Mouse (Mus musculus) kidney, postnatal 0 days (tissue): ENCODE measurements around the gene Slc30a3. TPM values are rescaled to one million over a fixed set of nuclear protein-coding genes. Genes with fewer than 3 reads are reported as not detected.
"Not testable (repeated sequence)": the region's sequence is repeated elsewhere in the genome, so short reads cannot be mapped to it uniquely, and the experiment has no call there.

Experiments
- ATAC-seq: fragments of 200-750 bp; cut with Nextera tagmentation; replicated peaks from 2 replicates; pipeline ENCODE4 v1.8.0; 2017; ENCODE audit warnings: low read depth, moderate number of reproducible peaks, moderate TSS enrichment, moderate library complexity; ENCODE audit not compliant: low FRiP score
- DNase-seq: peaks from one replicate; pipeline ENCODE4 v3.0.0-alpha.2; 2016; ENCODE audit warnings: low spot score
- H3K27ac ChIP-seq: fragments of 300-500 bp; sonication (generic); 2 replicates; pipeline ENCODE4 v1.5.1; 2014; ENCODE audit warnings: mild to moderate bottlenecking
- H3K27me3 ChIP-seq: fragments of 300-500 bp; sonication (generic); 2 replicates; pipeline ENCODE4 v1.6.1; 2014; ENCODE audit warnings: low read length, mixed read lengths; ENCODE audit not compliant: insufficient read depth
- H3K36me3 ChIP-seq: fragments of 300-500 bp; sonication (generic); 2 replicates; pipeline ENCODE4 v1.6.1; 2014; ENCODE audit warnings: low read length, mixed read lengths; ENCODE audit not compliant: insufficient read depth
- H3K4me1 ChIP-seq: fragments of 300-500 bp; sonication (generic); replicated peaks from 2 replicates; pipeline ENCODE4 v1.6.1; 2014; ENCODE audit warnings: antibody characterized with exemption, low read length, mixed read lengths; ENCODE audit not compliant: insufficient read depth
- H3K4me2 ChIP-seq: fragments of 300-500 bp; sonication (generic); 2 replicates; pipeline ENCODE4 v1.6.1; 2014; ENCODE audit warnings: mild to moderate bottlenecking, low read length, moderate library complexity, mixed read lengths
- H3K4me3 ChIP-seq: fragments of 300-500 bp; sonication (generic); replicated peaks from 2 replicates; pipeline ENCODE4 v1.5.1; 2014; ENCODE audit warnings: low read depth, low read length
- H3K9ac ChIP-seq: fragments of 300-500 bp; sonication (generic); 2 replicates; pipeline ENCODE4 v1.6.1; 2014; ENCODE audit warnings: low read depth, low read length
- H3K9me3 ChIP-seq: fragments of 300-500 bp; sonication (generic); replicated peaks from 2 replicates; pipeline ENCODE4 v1.6.1; 2016; ENCODE audit warnings: low read length, inconsistent platforms, mixed read lengths
- CTCF ChIP-seq: IDR thresholded peaks from 2 replicates; pipeline ENCODE4 v1.5.1; 2016; ENCODE audit warnings: antibody characterized with exemption, low read depth, mild to moderate bottlenecking, moderate library complexity
- WGBS: fragments of 180-500 bp; shearing (Covaris S2); extraction: QIAGEN DNeasy Blood & Tissue Kit; methylation state at CpG from one replicate; pipeline ENCODE4 v1.1.7; 2014; 5-methylcytosine and 5-hydroxymethylcytosine counted together
- polyA plus RNA-seq: library from polyadenylated mRNA; unstranded; fragments of >200 nt; fragmentation: Nextera tagmentation; extraction: Ambion mirVana; gene quantifications from 2 replicates; pipeline ENCODE4 v1.2.1, GENCODE M21; 2015

Slc30a3 gene
- polyA plus RNA-seq, 1 experiment from 2014 or later = 1.1 TPM

DNA sequence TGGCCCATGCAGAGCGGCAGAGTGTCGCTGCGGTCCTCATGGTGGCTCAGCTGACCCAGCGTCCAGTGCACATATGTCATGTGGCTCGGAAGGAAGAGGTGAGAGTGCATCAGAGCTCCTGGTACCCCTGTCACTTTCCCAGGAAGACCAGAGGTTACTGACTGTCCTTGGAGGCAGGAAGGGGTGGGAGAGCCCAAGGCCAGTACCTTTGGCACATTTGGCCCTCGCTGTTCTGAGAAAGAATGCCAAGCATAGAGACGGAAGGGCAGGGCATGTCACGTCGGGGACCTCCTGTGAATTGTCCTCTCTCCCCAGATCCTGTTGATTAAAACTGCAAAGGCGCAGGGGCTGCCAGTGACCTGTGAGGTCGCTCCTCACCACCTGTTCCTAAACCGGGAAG is 34.9 kb downstream of the Slc30a3 start:
- no peaks in the 10 kb centered on the region for H3K9me3 ChIP-seq
- TF ChIP-seq CTCF = no peak
- 92% methylated on average over 12 of the region's 12 CpGs for WGBS
- peaks cover 63% of the 10 kb centered on the region for H3K36me3 ChIP-seq
- no peak overlapping the region for H3K9ac ChIP-seq
- no peaks in the 10 kb centered on the region for H3K4me1 ChIP-seq
- ATAC-seq (no peak), DNase-seq (no peak)
- no peaks in the 10 kb centered on the region for H3K27me3 ChIP-seq
- H3K4me3 ChIP-seq = no peak overlapping the region
- H3K4me2 ChIP-seq = no peak overlapping the region
- H3K27ac ChIP-seq = no peak overlapping the region

DNA sequence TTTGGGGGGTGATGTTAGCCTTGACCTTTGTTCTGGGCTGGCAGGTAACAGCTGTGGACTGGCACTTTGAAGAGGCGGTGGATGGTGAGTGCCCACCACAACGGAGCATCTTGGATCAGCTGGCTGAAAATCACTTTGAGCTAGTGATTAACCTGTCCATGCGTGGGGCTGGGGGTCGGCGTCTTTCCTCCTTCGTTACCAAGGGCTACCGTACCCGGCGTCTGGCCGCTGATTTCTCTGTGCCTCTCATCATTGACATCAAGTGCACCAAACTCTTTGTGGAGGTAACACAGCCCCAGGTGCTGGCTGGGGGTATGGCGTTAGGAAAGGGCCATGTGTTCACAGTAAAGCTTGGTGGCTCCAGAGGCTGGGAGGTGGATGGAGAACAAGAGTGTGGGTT is 36.2 kb downstream of the Slc30a3 start:
- no peak overlapping the region for H3K4me2 ChIP-seq
- 97% methylated on average over 11 of the region's 11 CpGs for WGBS
- H3K4me3 ChIP-seq = no peak overlapping the region
- peaks cover 65% of the 10 kb centered on the region for H3K36me3 ChIP-seq
- H3K27me3 ChIP-seq = no peaks in the 10 kb centered on the region
- no peaks in the 10 kb centered on the region for H3K9me3 ChIP-seq
- H3K9ac ChIP-seq = no peak overlapping the region
- ATAC-seq = no peak
- H3K27ac ChIP-seq = no peak overlapping the region
- no peaks in the 10 kb centered on the region for H3K4me1 ChIP-seq
- no peak for DNase-seq
- no peak for TF ChIP-seq CTCF

DNA sequence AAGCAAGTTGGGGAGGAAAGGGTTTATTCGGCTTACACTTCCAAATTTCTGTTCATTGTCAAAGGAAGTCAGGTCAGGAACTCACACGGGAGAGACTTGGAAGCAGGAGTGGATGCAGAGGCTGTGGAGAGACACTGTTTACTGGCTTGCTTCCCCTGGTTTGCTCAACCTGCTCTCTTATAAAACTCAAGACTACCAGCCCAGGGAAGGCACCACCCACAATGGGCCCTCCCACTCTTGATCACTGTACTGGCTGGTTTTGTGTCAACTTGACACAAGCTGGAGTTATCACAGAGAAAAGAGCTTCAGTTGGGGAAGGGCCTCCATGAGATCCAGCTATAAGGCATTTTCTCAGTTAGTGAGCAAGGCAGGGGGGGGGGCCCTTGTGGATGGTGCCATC is 37.0 kb downstream of the Slc30a3 start:
- Histone ChIP-seq H3K36me3 (peaks cover 69% of the 10 kb centered on the region), H3K9ac (no peak overlapping the region), H3K27me3 (no peaks in the 10 kb centered on the region), H3K27ac (no peak overlapping the region), H3K4me3 (no peak overlapping the region), H3K4me1 (no peaks in the 10 kb centered on the region), H3K4me2 (no peak overlapping the region), H3K9me3 (no peaks in the 10 kb centered on the region)
- DNase-seq (no peak), ATAC-seq (no peak)
- TF ChIP-seq CTCF = no peak
- 76% methylated on average over 2 of the region's 2 CpGs for WGBS

DNA sequence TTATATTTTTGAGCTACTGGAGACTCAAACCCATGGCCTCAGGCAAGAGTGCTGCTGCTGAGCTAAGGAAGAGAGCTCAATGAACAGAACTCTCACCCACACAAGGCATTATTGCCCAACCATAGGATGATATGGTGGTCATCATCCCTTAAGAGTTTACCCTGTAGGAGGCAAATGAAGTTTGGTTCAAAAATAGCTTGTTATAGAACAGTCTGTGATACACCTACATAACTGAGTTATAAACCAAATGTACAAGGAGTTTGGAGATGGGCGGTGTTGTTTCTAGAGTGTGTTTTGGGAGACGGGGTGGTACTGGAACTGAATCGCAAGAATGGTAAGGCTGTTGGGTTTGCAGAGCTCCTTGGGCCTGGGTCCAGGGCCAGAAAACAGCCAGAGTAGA is 38.2 kb downstream of the Slc30a3 start:
- no peak overlapping the region for H3K9ac ChIP-seq
- H3K27me3 ChIP-seq = no peaks in the 10 kb centered on the region
- TF ChIP-seq CTCF = no peak
- no peak for DNase-seq
- no peak overlapping the region for H3K4me3 ChIP-seq
- H3K27ac ChIP-seq = no peak overlapping the region
- H3K36me3 ChIP-seq = peaks cover 72% of the 10 kb centered on the region
- H3K4me2 ChIP-seq = no peak overlapping the region
- ATAC-seq = no peak
- WGBS = 97% methylated on average over 3 of the region's 3 CpGs
- H3K4me1 ChIP-seq = no peaks in the 10 kb centered on the region
- H3K9me3 ChIP-seq = no peaks in the 10 kb centered on the region

DNA sequence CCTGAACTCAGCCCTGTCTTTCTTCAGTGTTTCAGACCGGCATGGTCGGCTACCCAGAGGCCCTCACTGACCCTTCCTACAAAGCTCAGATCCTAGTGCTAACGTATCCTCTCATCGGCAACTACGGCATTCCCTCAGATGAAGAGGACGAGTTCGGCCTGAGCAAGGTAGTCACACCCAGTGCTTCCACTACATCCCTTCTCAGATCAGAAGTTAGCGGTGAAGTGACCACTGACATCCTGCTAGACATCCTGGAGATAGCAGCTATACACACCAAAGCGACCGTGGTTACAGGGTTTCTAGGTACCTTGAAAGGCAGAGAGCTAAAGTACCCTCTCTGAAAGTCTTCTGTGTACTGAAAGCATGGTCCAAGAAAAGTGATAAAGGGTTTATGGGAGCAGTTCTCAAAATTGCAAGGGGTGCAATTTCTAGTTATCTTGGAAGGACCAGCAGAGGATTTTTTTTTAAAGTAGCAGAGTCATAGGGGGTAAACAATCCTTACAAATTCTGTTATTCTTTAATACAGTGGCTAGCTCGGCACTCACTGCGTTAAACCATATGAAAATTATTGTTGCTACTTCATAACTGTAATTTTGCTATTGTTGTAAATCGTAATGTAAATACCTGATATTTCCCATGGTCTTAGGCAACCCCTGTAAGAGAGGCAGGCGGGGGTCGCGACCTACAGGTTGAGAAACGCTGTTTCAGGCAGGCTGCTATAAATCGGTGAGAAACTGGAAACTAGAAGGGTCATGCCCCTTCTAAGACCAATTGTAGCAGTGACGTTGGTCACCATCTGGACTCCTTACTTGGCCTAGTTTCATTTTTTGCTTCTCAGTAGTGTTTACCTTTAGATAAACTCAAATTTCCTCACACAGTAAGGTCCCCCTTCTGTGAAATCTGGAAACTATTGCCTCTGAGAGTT is 52.6 kb downstream of the Slc30a3 start:
- peak; percentile 18 for DNase-seq
- peak; percentile 55; the same call in 1 of the 2 replicates for ATAC-seq

DNA sequence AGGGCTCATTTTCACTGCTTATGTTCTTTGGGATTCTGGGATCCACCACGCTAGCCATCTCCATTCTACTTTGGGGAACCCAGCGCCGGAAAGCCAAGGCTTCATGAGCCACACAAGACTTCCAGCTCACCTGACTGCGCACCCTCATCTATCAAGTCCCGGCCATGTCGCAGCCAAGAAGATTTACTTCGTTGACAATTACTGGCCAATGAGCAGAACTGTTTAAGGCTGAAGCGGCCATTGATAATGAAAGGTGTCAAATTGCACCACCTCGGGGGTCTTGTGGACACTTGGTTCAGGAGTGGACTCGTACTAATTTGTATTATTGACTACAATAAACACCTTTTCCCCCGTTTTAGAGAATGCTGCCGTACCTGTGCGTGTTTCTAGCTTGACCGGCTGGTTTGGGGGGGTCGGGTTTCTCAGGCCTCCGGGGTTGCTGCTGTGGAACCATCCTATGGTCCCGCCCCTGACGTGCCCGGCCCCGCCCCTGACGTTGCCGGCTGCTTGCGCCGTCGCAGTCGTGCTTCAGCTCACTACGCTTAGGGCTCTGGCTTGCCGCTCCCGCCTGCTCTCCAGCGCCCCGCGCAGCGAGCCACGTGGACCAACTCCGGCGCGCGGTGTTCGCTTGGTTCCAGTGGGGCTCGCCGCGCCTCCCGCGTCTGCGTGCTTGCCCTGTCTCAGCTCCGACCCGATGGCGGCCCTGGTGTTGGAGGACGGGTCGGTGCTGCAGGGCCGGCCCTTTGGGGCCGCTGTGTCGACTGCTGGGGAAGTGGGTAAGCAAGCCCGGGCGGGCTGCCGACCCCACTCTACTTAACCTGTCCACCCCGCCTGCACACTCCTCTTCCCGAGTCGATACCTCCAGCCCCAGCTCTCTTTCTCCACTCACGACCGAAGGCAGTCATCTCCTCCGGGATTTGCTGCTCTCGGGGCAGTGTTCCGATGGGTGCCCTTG is 53.5 kb downstream of the Slc30a3 start, which contains the start of gene Cad:
Cad (plus strand) TSS at position 520 of the 955 bp plus-strand sequence.
- DNase-seq = peak; percentile 95
- H3K36me3 ChIP-seq = peaks cover 12% of the 10 kb centered on the region; the same call in 1 of the 2 replicates
- H3K4me3 ChIP-seq = peak within 1 kb of the TSS; percentile 51
- H3K4me2 ChIP-seq = peak within 1 kb of the TSS; percentile 83
- under 1% methylated on average over 63 of the region's 64 CpGs for WGBS
- H3K9me3 ChIP-seq = no peaks in the 10 kb centered on the region
- peak within 1 kb of the TSS; percentile 43; the same call in 1 of the 2 replicates for H3K27ac ChIP-seq
- H3K27me3 ChIP-seq = no peaks in the 10 kb centered on the region
- H3K4me1 ChIP-seq = peaks cover 9% of the 10 kb centered on the region; the same call in 1 of the 2 replicates
- TF ChIP-seq CTCF = peak; percentile 30
- H3K9ac ChIP-seq = peak within 1 kb of the TSS; percentile 66
- peak; percentile 96 for ATAC-seq

More for the DNA sequence above, 52.6 kb downstream of the Slc30a3 start:
- H3K27me3 ChIP-seq = no peaks in the 10 kb centered on the region
- H3K9ac ChIP-seq = peak overlapping the region; percentile 66
- H3K9me3 ChIP-seq = no peaks in the 10 kb centered on the region
- H3K4me2 ChIP-seq = peak overlapping the region; percentile 83
- 14% methylated on average over 19 of the region's 19 CpGs for WGBS
- H3K36me3 ChIP-seq = peaks cover 21% of the 10 kb centered on the region
- peak overlapping the region; percentile 43; the same call in 1 of the 2 replicates for H3K27ac ChIP-seq
- no peak for TF ChIP-seq CTCF
- peak overlapping the region; percentile 51 for H3K4me3 ChIP-seq
- H3K4me1 ChIP-seq = peaks cover 9% of the 10 kb centered on the region; the same call in 1 of the 2 replicates

DNA sequence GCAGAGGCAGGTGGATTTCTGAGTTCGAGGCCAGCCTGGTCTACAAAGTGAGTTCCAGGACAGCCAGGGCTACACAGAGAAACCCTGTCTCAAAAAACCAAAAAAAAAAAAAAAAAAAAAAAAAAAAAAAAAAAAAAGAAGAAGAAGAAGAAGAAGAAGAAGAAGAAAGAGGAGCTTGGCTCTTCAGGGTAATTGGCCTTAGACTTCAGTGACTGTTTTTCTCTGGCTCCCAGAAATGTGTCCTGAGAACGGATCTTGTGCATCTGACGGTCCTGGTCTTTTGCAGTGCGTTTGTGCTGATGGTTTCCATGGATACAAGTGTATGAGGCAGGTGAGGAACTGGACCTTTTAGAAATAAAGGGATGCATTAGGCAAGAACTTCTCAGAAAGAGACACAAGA is 54.3 kb downstream of the Slc30a3 start:
- DNase-seq = not testable (repeated sequence)
- H3K4me2 ChIP-seq = peak overlapping the region; percentile 83

More for the DNA sequence above, 54.3 kb downstream of the Slc30a3 start:
- not testable (repeated sequence) for H3K36me3 ChIP-seq, H3K4me1 ChIP-seq, H3K9ac ChIP-seq, ATAC-seq, H3K9me3 ChIP-seq, H3K27me3 ChIP-seq
- 63% methylated on average over 4 of the region's 4 CpGs for WGBS
- 0 out of 2 replicates have a peak overlapping the region, but pooled peaks have one; percentile 19 for H3K27ac ChIP-seq
- 0 out of 2 replicates have a peak overlapping the region, but pooled peaks have one; percentile 51 for H3K4me3 ChIP-seq
